Mouse (Mus musculus): ENCODE measurements around the gene Mpp5. TPM values are rescaled to one million over a fixed set of nuclear protein-coding genes. Genes with fewer than 3 reads are reported as not detected.

Gene Mpp5
- polyA plus RNA-seq, 1 experiment = 6.4 TPM

GRCm38 (mm10) chr12:78839906-78840305, 91.2 kb downstream of the Mpp5 start:
- WGBS = 44% methylated on average over 4 of the region's 4 CpGs
- DNase-seq = peak; percentile 56
- Histone ChIP-seq H3K4me1 (ENCODE audit: control insufficient read depth, insufficient read depth, low read length) (no peaks in the 10 kb centered on the region), H3K27me3 (replicated peaks; ENCODE audit: control insufficient read depth, insufficient read depth, low read length) (no peaks in the 10 kb centered on the region), H3K27ac (ENCODE audit: insufficient read depth, low read depth, low read length) (no peak overlapping the region), H3K4me3 (ENCODE audit: insufficient read depth, low read depth, low read length) (no peak overlapping the region), H3K36me3 (ENCODE audit: control insufficient read depth, insufficient read depth, low read length) (peaks cover 17% of the 10 kb centered on the region)
- TF ChIP-seq POLR2A (IDR thresholded peaks at IDR 0.05; ENCODE audit: low read depth, low read length) (no peak), CTCF (conservative IDR thresholded peaks at IDR 0.05; ENCODE audit: insufficient read depth, insufficient read length, low read depth, low read length) (no peak)

GRCm38 (mm10) chr12:78842429-78842828, 93.7 kb downstream of the Mpp5 start:
- no peaks in the 10 kb centered on the region for H3K4me1 ChIP-seq (ENCODE audit: control insufficient read depth, insufficient read depth, low read length)
- no peaks in the 10 kb centered on the region for H3K27me3 ChIP-seq (replicated peaks; ENCODE audit: control insufficient read depth, insufficient read depth, low read length)
- no peak overlapping the region for H3K4me3 ChIP-seq (ENCODE audit: insufficient read depth, low read depth, low read length)
- no peak overlapping the region for H3K27ac ChIP-seq (ENCODE audit: insufficient read depth, low read depth, low read length)
- 78% methylated on average over 1 of the region's 1 CpGs for WGBS
- H3K36me3 ChIP-seq (ENCODE audit: control insufficient read depth, insufficient read depth, low read length) = peaks cover 13% of the 10 kb centered on the region
- no peak for DNase-seq
- TF ChIP-seq CTCF (conservative IDR thresholded peaks at IDR 0.05; ENCODE audit: insufficient read depth, insufficient read length, low read depth, low read length) = no peak
- no peak for TF ChIP-seq POLR2A (IDR thresholded peaks at IDR 0.05; ENCODE audit: low read depth, low read length)

- no peak for DNase-seq
- Histone ChIP-seq H3K27ac (ENCODE audit: insufficient read depth, low read depth, low read length) (peak overlapping the region; percentile 23; the same call in 1 of the 2 replicates), H3K4me3 (ENCODE audit: insufficient read depth, low read depth, low read length) (no peak overlapping the region), H3K4me1 (ENCODE audit: control insufficient read depth, insufficient read depth, low read length) (no peaks in the 10 kb centered on the region), H3K36me3 (ENCODE audit: control insufficient read depth, insufficient read depth, low read length) (peaks cover 11% of the 10 kb centered on the region), H3K27me3 (replicated peaks; ENCODE audit: control insufficient read depth, insufficient read depth, low read length) (no peaks in the 10 kb centered on the region)
- no peak for TF ChIP-seq POLR2A (IDR thresholded peaks at IDR 0.05; ENCODE audit: low read depth, low read length)
- no peak for TF ChIP-seq CTCF (conservative IDR thresholded peaks at IDR 0.05; ENCODE audit: insufficient read depth, insufficient read length, low read depth, low read length)
- whole genome bisulfite sequencing = 92% methylated on average over 4 of the region's 4 CpGs
Measured at GRCm38 (mm10) chr12:78848246-78848645, 99.5 kb downstream of the Mpp5 start.

GRCm38 (mm10) chr12:78860921-78861495, 112.3 kb downstream of the Mpp5 start:
- Histone ChIP-seq H3K4me3 (ENCODE audit: insufficient read depth, low read depth, low read length) (peak overlapping the region; percentile 83), H3K27ac (ENCODE audit: insufficient read depth, low read depth, low read length) (peak overlapping the region; percentile 87), H3K27me3 (replicated peaks; ENCODE audit: control insufficient read depth, insufficient read depth, low read length) (no peaks in the 10 kb centered on the region), H3K4me1 (ENCODE audit: control insufficient read depth, insufficient read depth, low read length) (peaks cover 13% of the 10 kb centered on the region), H3K36me3 (ENCODE audit: control insufficient read depth, insufficient read depth, low read length) (no peaks in the 10 kb centered on the region)
- TF ChIP-seq POLR2A (IDR thresholded peaks at IDR 0.05; ENCODE audit: low read depth, low read length) (peak; percentile 63), CTCF (conservative IDR thresholded peaks at IDR 0.05; ENCODE audit: insufficient read depth, insufficient read length, low read depth, low read length) (no peak)
- no peak for DNase-seq
- WGBS = under 1% methylated on average over 30 of the region's 30 CpGs

GRCm38 (mm10) chr12:78861496-78862253, 113.0 kb downstream of the Mpp5 start, which contains the start of the genes Atp6v1d and Eif2s1:
Gene Atp6v1d, minus strand, starts transcription at chr12:78861638.
Gene Eif2s1, plus strand, starts transcription at chr12:78861819.
- peaks cover 13% of the 10 kb centered on the region for H3K4me1 ChIP-seq (ENCODE audit: control insufficient read depth, insufficient read depth, low read length)
- peak within 1 kb of the TSS; percentile 93 for H3K27ac ChIP-seq (ENCODE audit: insufficient read depth, low read depth, low read length)
- H3K36me3 ChIP-seq (ENCODE audit: control insufficient read depth, insufficient read depth, low read length) = no peaks in the 10 kb centered on the region
- TF ChIP-seq CTCF (conservative IDR thresholded peaks at IDR 0.05; ENCODE audit: insufficient read depth, insufficient read length, low read depth, low read length) (peak; percentile 75), POLR2A (IDR thresholded peaks at IDR 0.05; ENCODE audit: low read depth, low read length) (peak; percentile 66)
- under 1% methylated on average over 55 of the region's 55 CpGs for WGBS
- no peaks in the 10 kb centered on the region for H3K27me3 ChIP-seq (replicated peaks; ENCODE audit: control insufficient read depth, insufficient read depth, low read length)
- DNase-seq = peak; percentile 100
- H3K4me3 ChIP-seq (ENCODE audit: insufficient read depth, low read depth, low read length) = peak within 1 kb of the TSS; percentile 84

GRCm38 (mm10) chr12:78862254-78862730, 113.6 kb downstream of the Mpp5 start:
- peak overlapping the region; percentile 93; the same call in 1 of the 2 replicates for H3K27ac ChIP-seq (ENCODE audit: insufficient read depth, low read depth, low read length)
- under 1% methylated on average over 22 of the region's 22 CpGs for WGBS

GRCm38 (mm10) chr12:78865434-78865833, 116.7 kb downstream of the Mpp5 start:
- 100% methylated on average over 1 of the region's 1 CpGs for WGBS
- peak; percentile 14 for DNase-seq

More at GRCm38 (mm10) chr12:78862254-78862730, 113.6 kb downstream of the Mpp5 start:
- H3K27me3 ChIP-seq (replicated peaks; ENCODE audit: control insufficient read depth, insufficient read depth, low read length) = no peaks in the 10 kb centered on the region
- peaks cover 13% of the 10 kb centered on the region for H3K4me1 ChIP-seq (ENCODE audit: control insufficient read depth, insufficient read depth, low read length)
- no peak for DNase-seq
- TF ChIP-seq CTCF (conservative IDR thresholded peaks at IDR 0.05; ENCODE audit: insufficient read depth, insufficient read length, low read depth, low read length) = no peak
- no peak for TF ChIP-seq POLR2A (IDR thresholded peaks at IDR 0.05; ENCODE audit: low read depth, low read length)
- peak overlapping the region; percentile 84 for H3K4me3 ChIP-seq (ENCODE audit: insufficient read depth, low read depth, low read length)
- H3K36me3 ChIP-seq (ENCODE audit: control insufficient read depth, insufficient read depth, low read length) = no peaks in the 10 kb centered on the region; the same call in 1 of the 2 replicates

More at GRCm38 (mm10) chr12:78865434-78865833, 116.7 kb downstream of the Mpp5 start:
- Histone ChIP-seq H3K4me3 (ENCODE audit: insufficient read depth, low read depth, low read length) (no peak overlapping the region), H3K4me1 (ENCODE audit: control insufficient read depth, insufficient read depth, low read length) (peaks cover 2% of the 10 kb centered on the region; the same call in 1 of the 2 replicates), H3K36me3 (ENCODE audit: control insufficient read depth, insufficient read depth, low read length) (peaks cover 2% of the 10 kb centered on the region; the same call in 1 of the 2 replicates), H3K27ac (ENCODE audit: insufficient read depth, low read depth, low read length) (no peak overlapping the region), H3K27me3 (replicated peaks; ENCODE audit: control insufficient read depth, insufficient read depth, low read length) (no peaks in the 10 kb centered on the region)
- TF ChIP-seq CTCF (conservative IDR thresholded peaks at IDR 0.05; ENCODE audit: insufficient read depth, insufficient read length, low read depth, low read length) (peak; percentile 29; the same call in 1 of the 2 replicates), POLR2A (IDR thresholded peaks at IDR 0.05; ENCODE audit: low read depth, low read length) (no peak)
